Mouse (Mus musculus): ENCODE results near the gene Epha4. TPM values are rescaled to one million over a fixed set of nuclear protein-coding genes. Genes with fewer than 3 reads are reported as not detected.

Epha4 gene
- polyA plus RNA-seq, 1 experiment from 2014 or later, result 36.8 TPM

DNA sequence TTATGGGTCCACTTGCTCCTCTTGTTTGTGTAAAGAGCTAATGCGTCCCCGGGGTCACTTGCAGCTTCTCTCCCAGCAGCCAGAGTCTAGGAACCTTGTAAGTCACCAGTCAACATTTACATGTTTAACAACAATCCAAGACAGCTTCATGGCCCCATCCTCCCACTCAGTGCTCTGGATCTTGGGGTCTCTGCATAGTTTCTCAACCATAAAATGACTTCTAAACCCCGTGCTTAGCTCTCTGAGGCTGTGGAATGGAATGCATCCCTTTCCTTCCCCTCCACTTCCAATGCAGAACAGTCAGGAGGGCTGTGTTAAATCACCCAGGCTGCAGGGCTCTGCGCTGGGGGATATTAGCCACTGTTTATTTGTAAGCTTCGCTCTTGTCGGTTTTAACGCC lies 178.0 kb downstream of the Epha4 start:
- H3K4me2 ChIP-seq, result no peak overlapping the region
- 70% methylated on average over 7 of the region's 7 CpGs for WGBS
- no peak overlapping the region for H3K27ac ChIP-seq (replicated peaks)
- ATAC-seq (ENCODE audit: low FRiP score), result no peak
- H3K4me1 ChIP-seq, result no peaks in the 10 kb centered on the region
- H3K4me3 ChIP-seq (replicated peaks), result no peak overlapping the region
- H3K9ac ChIP-seq (replicated peaks), result no peak overlapping the region
- H3K27me3 ChIP-seq (replicated peaks), result no peaks in the 10 kb centered on the region
- H3K36me3 ChIP-seq, result no peaks in the 10 kb centered on the region
- no peaks in the 10 kb centered on the region for H3K9me3 ChIP-seq (replicated peaks)

GRCm38 (mm10) chr1:77318597-77319127 lies 196.2 kb downstream of the Epha4 start:
- no peaks in the 10 kb centered on the region for H3K36me3 ChIP-seq

More at GRCm38 (mm10) chr1:77318597-77319127, 196.2 kb downstream of the Epha4 start:
- no peaks in the 10 kb centered on the region for H3K4me1 ChIP-seq
- ATAC-seq (ENCODE audit: low FRiP score), result no peak
- no peak overlapping the region for H3K9ac ChIP-seq (replicated peaks)
- H3K9me3 ChIP-seq (replicated peaks), result no peaks in the 10 kb centered on the region
- no peak overlapping the region for H3K4me3 ChIP-seq (replicated peaks)
- H3K27ac ChIP-seq (replicated peaks), result no peak overlapping the region
- 79% methylated on average over 4 of the region's 4 CpGs for WGBS
- no peaks in the 10 kb centered on the region for H3K27me3 ChIP-seq (replicated peaks)
- H3K4me2 ChIP-seq, result no peak overlapping the region

Small RNA genes lying within 50 kb of the gene (microRNA-seq; reads per million reads assigned to microRNA genes)
- not detected for gene Mir6352
